Mouse (Mus musculus) cerebellum, adult 18-20 months (tissue): ENCODE data around the gene Atp6v1e1.

Source experiments
- DNase-seq, 2 experiments: peaks; one replicate each; pipeline ENCODE4 v3.0.0; 2021

The Atp6v1e1 gene

DNA sequence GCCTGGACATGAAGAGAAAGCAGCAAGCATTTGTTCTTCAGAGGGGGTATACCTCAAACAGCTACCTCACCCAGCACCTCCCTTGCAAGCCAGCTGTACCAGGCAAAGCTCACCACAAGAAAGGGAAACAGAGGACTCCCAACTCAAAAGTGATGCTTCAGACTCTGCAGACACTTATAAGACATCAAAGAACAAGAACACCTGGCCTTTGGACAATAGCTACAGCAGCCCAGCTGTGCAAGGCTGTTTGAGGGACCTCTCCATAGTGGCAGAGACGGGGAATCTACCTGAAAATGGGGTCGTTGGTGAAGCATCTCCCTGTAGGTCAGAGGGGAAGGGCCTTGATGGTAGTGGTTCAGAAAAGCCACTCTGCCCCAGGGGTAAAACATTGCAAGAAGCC, 61.4 kb downstream of the Atp6v1e1 start:
- DNase-seq, result no peak

DNA sequence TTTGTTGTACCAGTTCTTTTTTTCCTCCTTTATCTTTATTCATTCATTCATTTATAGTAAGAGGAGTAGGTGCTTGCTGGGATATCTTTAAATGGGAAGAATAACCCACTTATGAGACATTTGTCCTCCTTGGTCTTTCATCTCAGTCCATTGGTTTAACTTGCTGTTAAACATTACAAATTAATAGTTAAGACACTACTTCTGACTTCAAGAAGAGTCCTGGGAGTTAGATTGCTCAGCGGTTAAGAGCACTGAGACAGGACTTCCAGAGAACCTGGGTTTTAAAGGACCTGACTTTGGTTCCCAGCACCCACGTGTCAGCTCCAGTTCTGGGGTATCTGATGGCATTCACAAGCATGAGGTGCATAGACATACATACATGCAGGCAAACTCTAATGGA, 76.2 kb downstream of the Atp6v1e1 start:
- no peak for DNase-seq
